Mouse (Mus musculus): Measurements from ENCODE around the gene Tob2.

The Tob2 gene

DNA sequence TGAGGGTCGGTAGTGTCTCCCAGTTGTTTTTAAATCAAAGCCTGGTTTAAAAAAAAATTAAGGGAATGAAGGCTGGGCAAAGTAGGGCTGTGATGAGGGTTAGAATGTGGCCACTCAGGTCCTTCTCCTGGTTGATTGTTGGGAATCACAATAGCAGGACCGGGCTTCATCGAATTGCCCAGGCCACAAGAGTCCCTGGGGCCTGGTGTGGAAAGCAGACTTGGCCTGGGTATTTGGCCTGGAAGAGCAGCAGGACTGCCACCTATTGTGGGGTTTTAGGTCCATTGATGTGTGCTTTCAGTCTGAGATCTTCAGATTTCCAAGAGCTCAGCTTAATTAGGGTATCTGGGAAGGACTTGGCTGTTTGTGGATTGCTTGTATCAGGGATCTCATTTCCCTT is 46.3 kb downstream of the Tob2 start:
- no peak for DNase-seq (ENCODE audit: low spot score in 2 of 2)

DNA sequence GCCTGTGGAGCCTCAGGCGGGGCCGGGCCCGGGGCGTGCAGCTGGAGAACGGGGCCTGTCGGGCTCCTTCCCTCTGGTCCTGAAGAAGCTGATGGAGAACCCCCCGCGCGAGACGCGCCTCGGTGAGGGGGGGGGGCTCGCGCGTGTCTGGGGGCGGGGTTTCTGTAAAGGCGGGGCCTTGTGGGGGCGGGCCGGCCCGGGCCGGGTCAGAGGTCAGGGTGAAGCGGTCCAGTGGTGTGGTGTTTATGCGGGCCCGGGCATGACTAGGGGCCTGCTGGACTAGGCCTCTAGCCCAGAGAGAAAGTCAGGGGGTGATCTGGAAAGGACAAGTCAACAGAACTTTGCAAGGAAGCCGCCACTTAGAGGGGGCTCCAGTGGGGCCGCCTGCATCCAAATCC is 47.0 kb downstream of the Tob2 start:
- DNase-seq (ENCODE audit: low spot score in 2 of 2) = peak in 1 of 2 experiments; percentile 63

DNA sequence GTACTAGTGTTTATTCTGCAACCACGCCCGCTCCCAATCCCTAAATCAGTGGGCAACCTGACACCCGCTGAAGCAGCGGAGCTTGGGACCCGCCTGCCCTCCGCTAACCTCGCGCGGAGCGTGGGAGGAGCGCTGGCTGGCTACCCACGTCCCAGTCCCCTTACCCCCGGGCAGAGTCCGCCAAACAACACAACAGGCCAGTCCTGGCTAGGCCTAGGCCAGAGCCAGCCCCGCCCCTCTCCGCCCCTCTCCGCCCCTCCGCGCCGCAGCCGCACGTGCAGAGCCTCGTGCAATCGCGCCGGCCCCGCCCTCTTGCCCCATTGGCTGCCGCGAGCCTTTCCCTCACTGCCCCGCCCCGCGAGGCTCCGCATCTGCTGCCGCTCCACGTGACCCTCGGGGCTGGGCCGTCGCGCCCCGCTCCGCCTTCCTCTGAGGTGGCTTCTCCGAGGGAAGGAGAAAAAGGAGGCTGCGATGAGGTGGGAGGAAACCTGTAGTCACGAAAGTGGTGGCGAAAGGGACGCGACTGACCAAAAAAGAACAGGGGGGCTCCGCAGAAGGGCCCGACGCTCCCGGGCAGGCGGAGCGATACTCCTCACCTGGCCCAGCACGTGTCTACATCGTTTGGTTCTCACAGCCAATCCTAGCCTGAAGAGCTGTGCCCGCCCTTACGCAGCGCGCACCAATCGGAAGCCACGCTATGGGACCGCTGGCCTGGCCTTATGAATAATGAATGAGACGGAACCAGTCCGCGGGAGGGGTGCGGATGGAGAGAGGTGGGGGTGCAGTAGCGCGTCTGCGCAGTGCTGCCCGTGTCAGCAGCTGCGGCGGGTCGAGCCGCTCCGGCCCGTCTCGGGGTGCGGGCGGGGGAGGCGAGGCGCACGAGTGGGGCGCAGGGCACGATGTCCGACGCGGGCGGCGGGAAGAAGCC is 47.7 kb downstream of the Tob2 start:
- DNase-seq (ENCODE audit: low spot score in 2 of 2) = peak; percentile 98 to 99

DNA sequence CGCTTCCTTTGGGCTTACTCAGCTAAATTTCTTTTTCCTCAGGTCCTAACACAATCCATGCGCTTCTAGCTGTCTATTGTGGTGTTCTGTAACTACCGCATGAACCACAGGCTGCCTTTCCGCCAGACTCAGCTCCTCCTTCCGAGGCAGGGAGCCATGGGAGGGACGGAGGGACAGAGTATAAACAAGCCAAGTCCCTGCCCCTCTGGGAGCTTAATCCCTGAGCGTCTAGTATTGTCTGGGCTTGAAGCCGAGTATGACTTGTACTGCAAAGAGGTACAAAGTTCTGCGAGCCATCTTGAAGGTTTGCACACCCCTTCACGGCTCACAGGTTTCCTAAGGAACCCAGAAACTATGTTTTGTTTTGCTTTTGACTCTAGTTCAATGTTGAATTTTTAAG is 48.4 kb downstream of the Tob2 start:
- peak; percentile 91 to 92 for DNase-seq (ENCODE audit: low spot score in 2 of 2)

DNA sequence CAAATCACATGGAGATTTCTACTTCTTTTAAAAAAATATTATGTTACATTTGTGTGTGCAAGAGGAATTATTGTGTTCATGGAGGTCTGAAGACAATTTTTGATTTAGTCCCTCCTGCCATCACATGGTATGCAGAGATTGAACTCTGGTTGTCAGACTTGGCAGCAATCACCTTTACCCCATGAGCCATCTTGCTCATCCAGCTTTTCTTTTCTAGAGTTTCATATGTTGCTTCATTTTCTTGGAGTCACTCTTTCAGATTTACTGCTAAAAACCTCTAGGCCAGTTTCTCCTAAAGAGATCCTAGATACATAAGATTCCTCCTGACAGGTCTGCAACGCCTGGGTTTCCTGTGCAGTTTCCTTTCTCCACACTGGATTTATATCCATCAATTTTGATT is 49.0 kb downstream of the Tob2 start:
- no peak for DNase-seq (ENCODE audit: low spot score in 2 of 2)

DNA sequence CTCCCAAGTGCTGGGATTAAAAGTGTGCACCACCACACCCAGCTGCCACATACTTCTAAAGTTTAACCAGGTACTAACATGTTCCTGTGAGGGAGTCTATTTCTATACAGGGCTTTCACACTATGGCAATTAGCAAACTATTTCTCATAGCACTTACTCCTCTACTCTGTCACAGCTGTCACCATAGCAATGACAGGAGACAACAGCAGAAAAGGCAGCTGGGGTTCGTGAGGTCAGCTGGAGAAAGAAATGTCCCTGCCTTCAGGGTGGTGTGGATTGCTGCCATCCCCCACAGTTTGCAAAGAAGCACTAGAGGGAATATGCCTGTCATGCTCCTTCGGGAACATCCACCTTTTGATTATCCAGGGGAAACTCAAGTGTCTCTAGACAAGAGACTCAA is 49.8 kb downstream of the Tob2 start:
- no peak for DNase-seq (ENCODE audit: low spot score in 2 of 2)

DNA sequence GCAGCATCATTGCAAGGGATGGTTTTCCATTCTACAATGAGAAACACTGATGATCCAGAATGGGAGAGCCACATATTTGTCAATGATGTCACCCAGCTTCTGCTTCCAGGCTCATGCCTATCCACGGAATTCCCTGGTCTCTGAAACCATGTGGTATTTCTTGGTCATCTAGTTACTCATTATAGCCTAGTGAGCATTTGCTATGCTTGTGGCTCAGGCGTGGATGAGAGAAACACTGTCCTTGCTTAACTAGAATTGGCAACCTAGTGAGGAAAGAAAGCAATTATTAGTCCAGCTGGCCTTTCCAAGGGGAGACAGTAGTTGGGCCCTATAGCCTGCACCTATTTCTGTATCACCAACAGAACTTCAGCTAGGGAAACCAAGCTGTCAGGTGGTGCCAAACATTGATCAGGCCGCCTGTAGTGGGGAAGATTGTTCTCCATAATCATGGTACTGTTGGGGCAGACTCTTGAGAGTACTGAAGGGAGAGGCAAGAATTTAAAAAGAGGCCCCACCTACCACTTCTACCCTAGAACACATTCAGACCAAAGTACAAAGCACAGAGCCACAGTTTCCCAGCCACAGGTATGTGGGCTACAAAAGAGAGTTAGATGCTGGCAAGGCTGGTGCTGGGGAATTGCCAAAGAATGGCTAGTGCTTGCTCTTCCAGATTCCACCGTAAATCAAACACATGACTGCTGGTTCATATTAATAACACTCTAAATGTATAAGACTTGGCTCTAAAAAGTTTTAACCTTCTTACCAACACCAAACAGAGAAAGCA is 51.8 kb downstream of the Tob2 start:
- DNase-seq (ENCODE audit: low spot score in 2 of 2) = no peak

DNA sequence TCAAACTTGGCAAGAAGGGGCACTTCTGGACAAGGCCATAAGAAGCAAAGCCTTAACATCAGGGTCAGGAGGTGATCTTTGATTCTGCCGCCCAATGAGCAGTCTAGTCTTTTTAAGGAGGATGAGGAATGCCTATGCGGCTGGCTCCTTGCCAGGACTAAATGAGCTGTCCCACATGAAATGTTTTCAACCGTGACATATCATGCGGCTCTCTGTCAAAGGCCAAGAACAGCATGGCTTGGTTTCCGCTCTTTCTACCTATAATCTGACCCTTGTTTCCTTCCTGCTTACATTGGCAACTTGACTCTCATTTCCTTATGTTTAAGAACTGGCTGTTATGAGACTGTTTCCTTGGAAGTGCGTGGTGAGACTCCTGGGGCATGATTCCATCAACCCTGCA is 53.0 kb downstream of the Tob2 start:
- DNase-seq (ENCODE audit: low spot score in 2 of 2) = no peak

DNA sequence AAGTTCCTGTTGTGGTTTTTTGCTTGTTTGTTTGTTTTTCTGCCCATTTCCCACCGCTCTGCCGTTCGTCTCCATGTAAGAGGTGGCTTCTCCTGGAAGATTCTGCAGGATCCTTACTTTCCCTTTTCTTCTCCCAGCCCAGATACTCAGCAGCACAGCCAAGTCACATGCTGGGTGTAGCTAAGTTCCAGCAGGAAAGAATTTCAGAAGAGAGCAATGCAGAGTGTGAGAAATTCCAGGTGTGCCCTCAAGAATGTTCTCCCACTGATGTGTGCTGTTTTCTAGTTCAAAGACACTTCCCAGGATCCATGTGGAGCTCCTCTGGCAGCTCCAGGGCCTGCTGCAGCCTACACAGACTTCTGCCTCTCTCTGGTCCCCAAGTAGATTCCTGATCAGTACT is 53.7 kb downstream of the Tob2 start:
- no peak for DNase-seq (ENCODE audit: low spot score in 2 of 2)

DNA sequence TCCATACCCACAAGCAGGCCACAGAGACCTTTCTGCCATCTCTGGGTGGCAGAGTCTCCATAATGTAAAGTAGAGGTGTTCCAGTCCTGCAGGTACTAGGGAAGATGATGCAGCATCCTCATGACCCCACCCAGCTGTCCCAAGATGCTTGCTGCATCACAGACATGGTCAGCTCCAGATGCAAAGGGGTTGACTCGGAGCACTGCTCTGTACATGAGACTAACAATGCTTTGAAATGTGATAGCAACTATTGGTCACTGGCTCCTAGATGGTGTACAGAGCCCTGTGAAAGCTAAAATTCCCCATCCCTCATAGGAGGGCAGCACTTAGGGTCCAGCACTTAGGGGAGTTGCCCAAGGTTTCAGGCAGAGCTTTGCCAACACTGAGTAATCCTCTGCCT is 54.4 kb downstream of the Tob2 start:
- no peak for DNase-seq (ENCODE audit: low spot score in 2 of 2)

DNA sequence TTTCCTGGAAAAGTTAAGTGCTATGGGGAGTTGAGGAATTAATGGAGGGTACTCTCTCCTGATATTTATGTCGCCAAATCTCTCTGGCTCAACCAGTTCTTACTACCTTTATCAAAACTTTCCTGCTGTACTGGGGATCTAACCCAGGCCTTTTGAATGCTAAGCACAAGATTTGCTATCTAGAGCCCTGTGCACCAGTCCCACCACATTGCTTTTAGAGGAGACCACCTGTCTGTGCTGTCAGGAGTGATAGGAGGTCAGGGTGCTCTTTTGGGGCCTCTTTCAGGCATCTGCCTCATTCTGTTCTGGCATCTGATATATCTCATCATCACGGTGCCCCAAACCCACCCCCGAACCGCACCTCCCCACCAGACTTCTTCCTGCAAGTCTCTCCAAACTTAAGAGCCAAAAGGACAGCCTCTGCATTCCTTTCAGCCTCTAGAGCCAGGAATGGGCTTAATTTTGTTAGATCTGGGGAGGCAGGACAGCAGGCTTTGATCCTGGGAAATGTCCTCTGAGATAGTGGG is 55.1 kb downstream of the Tob2 start:
- no peak for DNase-seq (ENCODE audit: low spot score in 2 of 2)

DNA sequence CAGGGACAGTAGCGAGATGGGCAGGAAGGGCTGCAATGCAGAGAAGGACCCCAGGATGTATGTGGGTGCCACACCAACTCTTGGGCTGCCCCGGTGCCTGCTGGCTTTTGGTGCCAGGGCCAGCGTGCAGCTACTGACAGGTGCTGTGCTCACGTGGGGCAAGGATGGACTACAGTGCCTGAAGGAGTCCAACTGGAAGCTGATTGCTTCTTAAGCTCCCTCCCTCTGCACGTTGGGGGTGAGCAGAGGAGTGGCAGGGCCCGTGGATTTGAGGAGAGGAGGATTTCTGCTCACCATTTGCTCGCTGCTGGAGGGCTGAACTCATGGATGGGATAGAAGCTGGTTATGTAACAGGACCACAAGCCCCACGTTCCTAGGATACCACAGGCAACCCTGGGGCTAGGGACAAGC is 55.6 kb downstream of the Tob2 start:
- DNase-seq (ENCODE audit: low spot score in 2 of 2) = no peak

DNA sequence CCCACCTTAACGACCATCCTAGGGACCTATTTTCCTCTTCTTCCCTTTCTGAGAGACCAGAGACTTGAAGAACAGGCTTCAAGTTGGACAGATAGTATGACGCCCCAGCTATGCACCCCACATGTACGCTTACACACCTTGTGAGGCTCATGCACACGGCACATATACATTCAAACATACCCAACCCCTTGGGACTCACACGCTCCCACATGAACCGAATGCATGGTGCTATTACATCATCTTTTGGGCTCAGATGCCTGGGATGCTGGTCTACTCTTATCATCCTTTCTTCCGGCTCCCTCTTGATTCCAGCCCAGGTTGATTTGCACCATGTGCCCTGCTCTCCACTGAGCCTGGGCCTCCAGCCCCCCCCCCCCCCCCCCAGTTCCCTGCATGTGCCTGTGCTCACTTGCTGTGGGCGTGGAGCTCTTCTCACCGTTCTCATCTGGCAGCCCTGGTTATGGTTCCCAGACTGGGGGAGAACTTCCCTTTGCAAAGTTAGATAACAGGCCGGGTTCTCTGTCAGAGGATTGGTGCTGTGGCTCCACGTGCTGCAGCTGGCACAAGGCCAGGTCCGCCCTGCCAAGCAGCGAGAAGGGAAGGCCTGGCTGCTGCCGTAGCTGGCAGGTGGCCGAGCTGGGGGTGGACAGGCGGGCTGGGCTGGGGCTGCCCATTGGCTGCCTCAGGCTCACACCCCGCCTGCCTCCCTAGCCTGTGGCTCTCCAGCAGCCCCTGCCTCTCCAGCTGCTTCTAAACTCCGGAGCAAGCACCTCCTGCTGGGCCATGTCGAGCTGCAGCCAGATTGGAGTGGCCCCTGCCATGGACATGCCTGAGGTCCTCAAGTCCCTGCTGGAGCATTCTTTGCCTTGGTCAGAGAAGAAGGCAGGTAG is 56.4 kb downstream of the Tob2 start, which contains the start of gene Tef:
Tef (plus strand) TSS at position 421 of the 890 bp plus-strand sequence.
- peak; percentile 100 for DNase-seq (ENCODE audit: low spot score in 2 of 2)

DNA sequence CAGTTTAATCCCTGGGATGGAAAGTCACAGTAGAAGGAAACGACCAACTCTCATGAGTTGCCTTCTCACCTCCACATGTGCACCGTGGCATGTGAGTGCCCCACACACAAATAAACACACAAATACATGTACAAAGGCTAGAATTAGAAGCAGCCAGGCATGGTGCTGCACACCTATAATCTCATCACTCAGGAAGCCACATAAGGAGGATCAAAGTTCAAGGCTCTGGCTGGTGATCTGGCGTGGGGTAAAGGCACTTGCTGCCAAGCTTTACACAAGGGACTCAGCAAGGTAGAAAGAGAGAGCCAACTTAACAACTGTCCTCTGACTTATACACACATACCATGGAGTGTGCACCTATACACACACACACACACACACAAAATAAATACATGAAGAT is 58.2 kb downstream of the Tob2 start:
- no peak for DNase-seq (ENCODE audit: low spot score in 2 of 2)

DNA sequence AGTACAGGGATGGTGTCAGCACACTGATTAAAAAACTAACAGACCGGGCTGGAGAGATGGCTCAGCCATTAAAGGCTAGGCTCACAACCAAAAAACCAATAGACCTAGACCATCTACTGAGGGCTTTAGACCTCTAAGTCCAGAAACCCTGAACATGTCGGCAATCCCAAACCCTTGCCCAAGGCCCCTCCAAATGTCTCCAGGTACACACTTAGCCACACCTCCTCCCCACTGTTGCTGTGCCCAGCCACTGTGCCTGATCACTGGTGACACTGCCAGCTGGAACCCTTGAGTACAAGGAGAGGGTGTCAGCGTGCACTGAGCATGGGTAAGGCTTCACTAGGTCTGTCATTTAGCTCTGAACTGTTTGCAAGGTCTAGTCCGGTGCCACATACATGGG is 60.2 kb downstream of the Tob2 start:
- no peak for DNase-seq (ENCODE audit: low spot score in 2 of 2)
